Mouse (Mus musculus): ENCODE data around the gene Ift172. TPM values are rescaled to one million over a fixed set of nuclear protein-coding genes. Genes with fewer than 3 reads are reported as not detected.

The Ift172 gene
- polyA plus RNA-seq, 1 experiment from 2014 or later = 4.4 TPM

GRCm38 (mm10) chr5:31204421-31204820 lies 86.5 kb downstream of the Ift172 start:
- Histone ChIP-seq H3K27me3 (no peaks in the 10 kb centered on the region), H3K4me1 (replicated peaks) (peaks cover 31% of the 10 kb centered on the region), H3K36me3 (peaks cover 80% of the 10 kb centered on the region), H3K4me3 (replicated peaks) (no peak overlapping the region), H3K9ac (no peak overlapping the region), H3K4me2 (no peak overlapping the region), H3K9me3 (replicated peaks) (peaks cover 5% of the 10 kb centered on the region), H3K27ac (no peak overlapping the region)
- 85% methylated on average over 6 of the region's 6 CpGs for WGBS (ENCODE audit: insufficient replicate concordance)
- ATAC-seq (ENCODE audit: low read depth) = no peak
- DNase-seq = no peak

GRCm38 (mm10) chr5:31203866-31204265 lies 87.0 kb downstream of the Ift172 start:
- Histone ChIP-seq H3K4me1 (replicated peaks) (peaks cover 34% of the 10 kb centered on the region), H3K9me3 (replicated peaks) (peaks cover 5% of the 10 kb centered on the region), H3K27ac (no peak overlapping the region), H3K4me3 (replicated peaks) (no peak overlapping the region), H3K36me3 (peaks cover 85% of the 10 kb centered on the region), H3K4me2 (no peak overlapping the region), H3K9ac (no peak overlapping the region), H3K27me3 (no peaks in the 10 kb centered on the region)
- DNase-seq (no peak), ATAC-seq (ENCODE audit: low read depth) (no peak)
- WGBS (ENCODE audit: insufficient replicate concordance) = 88% methylated on average over 2 of the region's 2 CpGs

Other genes with a start within 250 kb of the Ift172 start
- 46.7 and 50.3 TPM in 2 replicates for gene Atraid, start 242.8 kb downstream of the Ift172 start, polyA plus RNA-seq (2015; fragmentation: Nextera tagmentation; extraction: Ambion mirVana)
- 4.0 and 4.7 TPM in 2 replicates for gene Slc5a6, start 242.2 kb downstream of the Ift172 start, polyA plus RNA-seq (2015; fragmentation: Nextera tagmentation; extraction: Ambion mirVana)
- 20.1 and 25.5 TPM in 2 replicates for gene Cad, start 236.3 kb downstream of the Ift172 start, polyA plus RNA-seq (2015; fragmentation: Nextera tagmentation; extraction: Ambion mirVana)
- not detected in 2 replicates for gene Dnajc5g, start 184.8 kb downstream of the Ift172 start, polyA plus RNA-seq (2015; fragmentation: Nextera tagmentation; extraction: Ambion mirVana)
- gene Slc30a3, start 182.9 kb downstream of the Ift172 start, polyA plus RNA-seq (2015; fragmentation: Nextera tagmentation; extraction: Ambion mirVana) = 0.36 and 0.45 TPM in 2 replicates
- 0.13 TPM in 2 replicates for gene Trim54, start 174.4 kb downstream of the Ift172 start, polyA plus RNA-seq (2015; fragmentation: Nextera tagmentation; extraction: Ambion mirVana)
- not detected in 2 replicates for gene Ucn, start 152.3 kb downstream of the Ift172 start, polyA plus RNA-seq (2015; fragmentation: Nextera tagmentation; extraction: Ambion mirVana)
- gene Mpv17, start 136.9 kb downstream of the Ift172 start, polyA plus RNA-seq (2015; fragmentation: Nextera tagmentation; extraction: Ambion mirVana) = 18.9 and 19.9 TPM in 2 replicates
- gene Gm29609, start 111.2 kb downstream of the Ift172 start, polyA plus RNA-seq (2015; fragmentation: Nextera tagmentation; extraction: Ambion mirVana) = 0.36 and 0.52 TPM in 2 replicates
- gene Gtf3c2, start 111.0 kb downstream of the Ift172 start, polyA plus RNA-seq (2015; fragmentation: Nextera tagmentation; extraction: Ambion mirVana) = 31.5 and 37.0 TPM in 2 replicates
- 49.6 and 49.7 TPM in 2 replicates for gene Snx17, start 97.9 kb downstream of the Ift172 start, polyA plus RNA-seq (2015; fragmentation: Nextera tagmentation; extraction: Ambion mirVana)
- gene Eif2b4, start 97.7 kb downstream of the Ift172 start, polyA plus RNA-seq (2015; fragmentation: Nextera tagmentation; extraction: Ambion mirVana) = 57.1 and 64.0 TPM in 2 replicates
- 2.3 and 2.6 TPM in 2 replicates for gene Zfp513, start 88.8 kb downstream of the Ift172 start, polyA plus RNA-seq (2015; fragmentation: Nextera tagmentation; extraction: Ambion mirVana)
- 169 and 174 TPM in 2 replicates for gene Ppm1g, start 70.4 kb downstream of the Ift172 start, polyA plus RNA-seq (2015; fragmentation: Nextera tagmentation; extraction: Ambion mirVana)
- 47.7 and 54.7 TPM in 2 replicates for gene Nrbp1, start 50.3 kb downstream of the Ift172 start, polyA plus RNA-seq (2015; fragmentation: Nextera tagmentation; extraction: Ambion mirVana)
- gene Gm9970, start 49.9 kb downstream of the Ift172 start, polyA plus RNA-seq (2015; fragmentation: Nextera tagmentation; extraction: Ambion mirVana) = not detected in 2 replicates
- gene Krtcap3, start 39.4 kb downstream of the Ift172 start, polyA plus RNA-seq (2015; fragmentation: Nextera tagmentation; extraction: Ambion mirVana) = 3.4 and 4.4 TPM in 2 replicates
- 5.8 and 6.7 TPM in 2 replicates for gene Fndc4, start 5.0 kb upstream of the Ift172 start, polyA plus RNA-seq (2015; fragmentation: Nextera tagmentation; extraction: Ambion mirVana)
- 10.8 and 13.8 TPM in 2 replicates for gene Gckr, start 6.3 kb upstream of the Ift172 start, polyA plus RNA-seq (2015; fragmentation: Nextera tagmentation; extraction: Ambion mirVana)
- 14.5 and 16.3 TPM in 2 replicates for gene Zfp512, start 161.3 kb upstream of the Ift172 start, polyA plus RNA-seq (2015; fragmentation: Nextera tagmentation; extraction: Ambion mirVana)
- not detected in 2 replicates for gene 4930548H24Rik, start 194.6 kb upstream of the Ift172 start, polyA plus RNA-seq (2015; fragmentation: Nextera tagmentation; extraction: Ambion mirVana)
- gene Gpn1, start 203.6 kb upstream of the Ift172 start, polyA plus RNA-seq (2015; fragmentation: Nextera tagmentation; extraction: Ambion mirVana) = 26.3 and 26.7 TPM in 2 replicates
- gene Slc4a1ap, start 235.9 kb upstream of the Ift172 start, polyA plus RNA-seq (2015; fragmentation: Nextera tagmentation; extraction: Ambion mirVana) = 14.7 and 15.7 TPM in 2 replicates
- gene Supt7l, start 236.7 kb upstream of the Ift172 start, polyA plus RNA-seq (2015; fragmentation: Nextera tagmentation; extraction: Ambion mirVana) = 8.7 and 10.6 TPM in 2 replicates

Data from liver, embryonic 13.5 days (tissue).